Comparison of ENCODE assay signal across 8 mouse cellular contexts in the genomic region with DNA sequence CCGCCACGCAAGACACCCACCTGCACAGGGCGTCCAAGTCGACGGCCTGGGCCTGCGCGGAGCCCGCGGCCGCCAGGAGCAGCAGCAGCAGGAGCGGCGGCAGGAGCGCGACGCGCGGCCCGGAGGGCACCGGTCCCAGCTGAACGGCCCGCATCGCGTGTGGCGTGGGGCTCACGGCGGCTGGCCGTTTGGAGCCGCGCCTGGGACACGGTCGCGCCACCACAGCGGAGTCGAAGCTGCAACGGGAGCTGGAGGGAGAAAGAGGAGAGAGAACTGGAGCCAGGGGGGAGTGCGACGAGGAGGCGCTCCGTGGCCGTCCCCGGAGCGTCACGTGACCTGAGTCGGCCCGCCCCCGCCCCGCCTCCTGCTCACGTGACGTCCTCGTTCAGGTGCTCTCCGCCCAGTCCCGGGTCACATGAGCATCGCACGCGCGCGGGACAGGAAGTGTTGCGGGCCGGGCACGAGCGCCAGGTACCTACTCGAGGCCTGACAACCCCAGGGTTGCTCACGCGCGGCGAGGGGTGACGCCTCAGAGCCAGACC. TPM values are rescaled to one million over a fixed set of nuclear protein-coding genes. Genes with fewer than 3 reads are reported as not detected.
DNase-seq lines count a peak whose midpoint lies in the region; ATAC-seq and TF ChIP-seq lines count a peak whose summit lies in the region.

A gene (minus strand): TSS at position 285 of the 542 bp plus-strand sequence.

- H3K9me3 ChIP-seq in heart, embryonic 12.5 days (replicated peaks) = 0 out of 2 replicates have a peak, but pooled peaks cover 7% of the 10 kb centered on the region
- no peaks in the 10 kb centered on the region for H3K9me3 ChIP-seq in kidney, postnatal 0 days (replicated peaks; ENCODE audit: low read length)

- H3ac ChIP-seq in myocyte (ENCODE audit: control insufficient read depth, insufficient read length) = peak within 1 kb of the TSS; percentile 6

- peaks cover 56% of the 10 kb centered on the region for H3K4me1 ChIP-seq in heart, embryonic 12.5 days (replicated peaks)
- H3K4me1 ChIP-seq in kidney, postnatal 0 days (replicated peaks; ENCODE audit: insufficient read depth, low read length) = peaks cover 14% of the 10 kb centered on the region; the same call in 1 of the 2 replicates
- no peaks in the 10 kb centered on the region for H3K4me1 ChIP-seq in liver, adult 2 months (ENCODE audit: control insufficient read depth, insufficient read depth, low read length)

- H3K4me3 ChIP-seq in heart, embryonic 12.5 days = peak within 1 kb of the TSS; percentile 71
- peak within 1 kb of the TSS; percentile 63 for H3K4me3 ChIP-seq in kidney, postnatal 0 days (replicated peaks; ENCODE audit: low read depth, low read length)
- peak within 1 kb of the TSS; percentile 97 for H3K4me3 ChIP-seq in liver, adult 2 months (ENCODE audit: insufficient read depth, low read depth, low read length)
- peak within 1 kb of the TSS; percentile 21 for H3K4me3 ChIP-seq in myocyte

- DNase-seq in A20 (ENCODE audit: low read depth, low spot score) = peak; percentile 89
- peak; percentile 96 for DNase-seq in brain, adult 2 months (ENCODE audit: low read depth, low spot score)
- peak; percentile 87 for DNase-seq in kidney, postnatal 0 days (ENCODE audit: low spot score)
- DNase-seq in liver, adult 2 months (ENCODE audit: extremely low read depth, low read depth, low spot score) = peak; percentile 60
- DNase-seq in spleen, postnatal 4 days (ENCODE audit: low spot score in 2 of 2) = peak; percentile 76 to 89

- H3K79me2 ChIP-seq in liver, adult 2 months (ENCODE audit: control insufficient read depth, insufficient read depth, low read length) = peaks cover 11% of the 10 kb centered on the region
- peaks cover 7% of the 10 kb centered on the region for H3K79me2 ChIP-seq in myocyte (ENCODE audit: control insufficient read depth, insufficient read depth)

- WGBS in heart, embryonic 12.5 days = 44% methylated on average over 62 of the region's 67 CpGs
- 39% methylated on average over 51 of the region's 67 CpGs for WGBS in kidney, postnatal 0 days
- WGBS in liver, adult 2 months = 51% methylated on average over 67 of the region's 67 CpGs

- H3K27ac ChIP-seq in heart, embryonic 12.5 days (ENCODE audit: poor library complexity, severe bottlenecking) = peak within 1 kb of the TSS; percentile 96
- peak within 1 kb of the TSS; percentile 82 for H3K27ac ChIP-seq in kidney, postnatal 0 days
- H3K27ac ChIP-seq in liver, adult 2 months (replicated peaks; ENCODE audit: insufficient read depth, low read depth, low read length) = peak within 1 kb of the TSS; percentile 70

- TF ChIP-seq POLR2A in liver, adult 2 months (IDR thresholded peaks at IDR 0.05; ENCODE audit: extremely low read depth, insufficient read depth, low read length) = 0 out of 2 replicates have a peak, but pooled peaks have one; percentile 20
- peak; percentile 58 for TF ChIP-seq POLR2A in myocyte (IDR thresholded peaks at IDR 0.05; ENCODE audit: insufficient read length, low read depth)

- peak within 1 kb of the TSS; percentile 98 for H3K9ac ChIP-seq in heart, embryonic 12.5 days
- H3K9ac ChIP-seq in kidney, postnatal 0 days (ENCODE audit: low read depth, low read length) = peak within 1 kb of the TSS; percentile 82
- H3K9ac ChIP-seq in liver, adult 2 months (ENCODE audit: low read depth, low read length) = peak within 1 kb of the TSS; percentile 96

- peak within 1 kb of the TSS; percentile 62 for H3K4me2 ChIP-seq in heart, embryonic 12.5 days
- peak within 1 kb of the TSS; percentile 63 for H3K4me2 ChIP-seq in kidney, postnatal 0 days (ENCODE audit: low read length)
- H3K4me2 ChIP-seq in myocyte (ENCODE audit: low read depth) = peak within 1 kb of the TSS; percentile 62

- no peaks in the 10 kb centered on the region for H3K27me3 ChIP-seq in heart, embryonic 12.5 days (replicated peaks)
- H3K27me3 ChIP-seq in kidney, postnatal 0 days (ENCODE audit: insufficient read depth, low read length) = no peaks in the 10 kb centered on the region
- no peaks in the 10 kb centered on the region for H3K27me3 ChIP-seq in liver, adult 2 months (ENCODE audit: control insufficient read depth, insufficient read depth, low read length)
- no peaks in the 10 kb centered on the region for H3K27me3 ChIP-seq in myocyte (ENCODE audit: control insufficient read depth, insufficient read depth, insufficient read length)

- peak; percentile 93 for ATAC-seq in erythroblast, adult 5-6 weeks (replicated peaks; ENCODE audit: low FRiP score, poor library complexity, severe bottlenecking)
- peak; percentile 92 for ATAC-seq in heart, embryonic 12.5 days (ENCODE audit: insufficient number of reproducible peaks, low FRiP score)
- peak; percentile 90 for ATAC-seq in kidney, postnatal 0 days (replicated peaks; ENCODE audit: low FRiP score, low read depth)

- H3K36me3 ChIP-seq in heart, embryonic 12.5 days = peaks cover 74% of the 10 kb centered on the region
- no peaks in the 10 kb centered on the region for H3K36me3 ChIP-seq in kidney, postnatal 0 days (ENCODE audit: insufficient read depth, low read length)
- H3K36me3 ChIP-seq in liver, adult 2 months (ENCODE audit: control insufficient read depth, insufficient read depth, low read length) = no peaks in the 10 kb centered on the region
- no peaks in the 10 kb centered on the region for H3K36me3 ChIP-seq in myocyte (ENCODE audit: control insufficient read depth, insufficient read depth)

- no peak for TF ChIP-seq CTCF in kidney, postnatal 0 days (IDR thresholded peaks at IDR 0.05; ENCODE audit: low read depth)
- TF ChIP-seq CTCF in liver, adult 2 months (IDR thresholded peaks at IDR 0.05; ENCODE audit: low read depth, low read length) = no peak

TF ChIP-seq in myocyte, 11 proteins besides CTCF, POLR2A, EP300 and RAD21:
- no peak for TF ChIP-seq TCF12 (IDR thresholded peaks at IDR 0.05; ENCODE audit: insufficient read depth, poor library complexity, severe bottlenecking)
- no peak for TF ChIP-seq MAX (IDR thresholded peaks at IDR 0.05; ENCODE audit: low read depth)
- no peak for TF ChIP-seq POLR2AphosphoS2 (IDR thresholded peaks at IDR 0.05; ENCODE audit: insufficient read length, low read depth)
- no peak for TF ChIP-seq SRF (IDR thresholded peaks at IDR 0.05; ENCODE audit: control insufficient read depth, insufficient read length, low read depth)
- TF ChIP-seq REST (IDR thresholded peaks at IDR 0.05; ENCODE audit: insufficient read depth, insufficient read length) = no peak
- TF ChIP-seq USF1 (IDR thresholded peaks at IDR 0.05; ENCODE audit: low read depth) = peak; percentile 56
- no peak for TF ChIP-seq CEBPB (IDR thresholded peaks at IDR 0.05; ENCODE audit: insufficient read depth, poor library complexity, severe bottlenecking)
- TF ChIP-seq MYOD1 (IDR thresholded peaks at IDR 0.05; ENCODE audit: control insufficient read depth in 1 of 3, insufficient read length in 2 of 3, low read depth in 2 of 3) = peak in 1 of 3 experiments; percentile 2
- TF ChIP-seq MYOG (IDR thresholded peaks at IDR 0.05; ENCODE audit: control insufficient read depth in 1 of 3, insufficient read depth in 1 of 3, insufficient read length in 2 of 3, low read depth in 2 of 3) = peak in 1 of 3 experiments; percentile 3
- no peak for TF ChIP-seq TCF3 (IDR thresholded peaks at IDR 0.05; ENCODE audit: insufficient read length, low read depth)
- TF ChIP-seq E2F4 (IDR thresholded peaks at IDR 0.05; ENCODE audit: insufficient read depth) = no peak

RNA-seq across cellular contexts. Expression of the gene that starts here (rescaled TPM):
- total RNA-seq in erythroblast, adult 5-6 weeks (2015; ENCODE audit: low replicate concordance) = 0.96 and 3.3 TPM in 2 replicates
- total RNA-seq in erythroblast, adult 5-6 weeks (2017; ENCODE audit: low replicate concordance) = 4.9 TPM in 2 replicates
- polyA plus RNA-seq in heart, embryonic 12.5 days (2016; fragmentation: Nextera tagmentation; extraction: Ambion mirVana) = 293 and 312 TPM in 2 replicates
- polyA plus RNA-seq in kidney, postnatal 0 days (2015; fragmentation: Nextera tagmentation; extraction: Ambion mirVana) = 16.1 and 16.7 TPM in 2 replicates
- 22.3 and 26.6 TPM in 2 replicates for total RNA-seq in liver, adult 2 months (2014; rRNA removed)
- 8.0 and 8.7 TPM in 2 replicates for polyA plus RNA-seq in liver, adult 2 months (2012; rRNA removed)
- polyA plus RNA-seq in myocyte (2012; fragmentation: generic; extraction: Trizol) = 21.6 TPM

Comparison
In these comparisons a context has a peak if more than half of its experiments do, and no peak if none do; other contexts are left out.
1. Peak in every context shown above with its lines: DNase-seq, ATAC-seq, H3K4me3 ChIP-seq and H3K27ac ChIP-seq.
2. RNA of the gene that starts here (polyA plus RNA-seq): 293 to 312 TPM in heart, embryonic 12.5 days; 21.6 TPM in myocyte (single experiment), 16.1 to 16.7 TPM in kidney, postnatal 0 days and 8.0 to 8.7 TPM in liver, adult 2 months; every median in the first group is over 10 times any median in the second.
3. H3K4me3 ChIP-seq: peak in every context shown above with its lines; median percentile 97 in liver, adult 2 months; 71 in heart, embryonic 12.5 days; 63 in kidney, postnatal 0 days; 21 in myocyte.